Mouse (Mus musculus) lung, adult 2 months (tissue): ENCODE measurements around the gene Ppfia3.

Experiments
- CTCF ChIP-seq: fragments of 200-500 bp; IDR thresholded peaks from 2 replicates; pipeline ENCODE4 v1.5.1; 2011; ENCODE audit warnings: mild to moderate bottlenecking, low read length, control low read depth; ENCODE audit not compliant: insufficient read depth
- POLR2A ChIP-seq: fragments of 200-500 bp; IDR thresholded peaks from 2 replicates; pipeline ENCODE4 v1.6.1; 2011; ENCODE audit warnings: low read depth, mild to moderate bottlenecking, control low read depth, low read length, borderline replicate concordance; ENCODE audit errors: extremely low read depth

DNA sequence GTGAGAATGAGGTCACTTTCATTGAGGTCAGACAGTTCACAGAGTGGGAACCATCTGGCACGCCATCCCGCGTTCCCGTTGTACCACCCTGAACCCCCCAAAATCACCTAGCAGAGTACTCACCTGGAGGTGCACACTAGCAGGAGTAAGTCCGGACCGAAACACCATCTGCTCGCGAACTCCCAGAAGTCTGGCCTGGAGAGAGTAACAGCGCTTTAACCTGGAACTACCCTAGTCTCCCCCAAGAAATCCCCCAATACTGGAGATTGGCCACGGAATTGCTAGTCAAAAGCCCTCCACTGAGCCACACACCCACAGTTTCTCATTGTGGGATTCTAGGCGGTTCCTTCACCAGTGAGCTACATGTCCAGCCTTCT, 26.8 kb downstream of the Ppfia3 start:
- TF ChIP-seq CTCF (no peak), POLR2A (no peak)
